Mouse (Mus musculus): ENCODE measurements at regions not wholly inside any gene's neighbourhood (a gene's known extent, or its start where the extent isn't known, plus 50 kb on each side); places are given as distances from the start of the nearest gene placed in this dataset.

GRCm38 (mm10) chr2:166400304-166400703, 244.8 kb upstream of the Sulf2 start:
- no peak overlapping the region for H3K4me2 ChIP-seq (ENCODE audit: low read depth)
- H3K4me3 ChIP-seq (ENCODE audit: low read depth, low read length), result no peak overlapping the region
- ATAC-seq (ENCODE audit: insufficient read depth, low FRiP score, low TSS enrichment) (no peak), DNase-seq (ENCODE audit: low spot score) (no peak)
- H3K36me3 ChIP-seq (ENCODE audit: control insufficient read depth, insufficient read depth, low read length), result no peaks in the 10 kb centered on the region
- 75% methylated on average over 10 of the region's 10 CpGs for WGBS
- H3K27me3 ChIP-seq (ENCODE audit: control insufficient read depth, insufficient read depth, low read length), result no peaks in the 10 kb centered on the region
- no peaks in the 10 kb centered on the region for H3K9me3 ChIP-seq (ENCODE audit: control insufficient read depth, low read length)
- H3K9ac ChIP-seq (ENCODE audit: low read length), result no peak overlapping the region
- H3K27ac ChIP-seq (ENCODE audit: low read depth, low read length), result no peak overlapping the region
- H3K4me1 ChIP-seq (ENCODE audit: control insufficient read depth, insufficient read depth, low read length), result peaks cover 10% of the 10 kb centered on the region; the same call in 1 of the 2 replicates

- no peaks in the 10 kb centered on the region for H3K27me3 ChIP-seq (ENCODE audit: control insufficient read depth, insufficient read depth, low read length)
- H3K4me2 ChIP-seq (ENCODE audit: low read depth), result no peak overlapping the region
- no peaks in the 10 kb centered on the region for H3K9me3 ChIP-seq (ENCODE audit: control insufficient read depth, low read length)
- H3K4me3 ChIP-seq (ENCODE audit: low read depth, low read length), result no peak overlapping the region
- no peak overlapping the region for H3K27ac ChIP-seq (ENCODE audit: low read depth, low read length)
- H3K9ac ChIP-seq (ENCODE audit: low read length), result no peak overlapping the region
- H3K4me1 ChIP-seq (ENCODE audit: control insufficient read depth, insufficient read depth, low read length), result peaks cover 13% of the 10 kb centered on the region; the same call in 1 of the 2 replicates
- no peaks in the 10 kb centered on the region for H3K36me3 ChIP-seq (ENCODE audit: control insufficient read depth, insufficient read depth, low read length)
- DNase-seq (ENCODE audit: low spot score) (peak; percentile 42), ATAC-seq (ENCODE audit: insufficient read depth, low FRiP score, low TSS enrichment) (no peak)
- WGBS, result 26% methylated on average over 6 of the region's 6 CpGs
These were observed 243.8 kb upstream of the Sulf2 start for GRCm38 (mm10) chr2:166399140-166399830.

- DNase-seq (ENCODE audit: low spot score), result no peak
- no peak overlapping the region for H3K27ac ChIP-seq (ENCODE audit: low read depth, low read length)
- H3K9me3 ChIP-seq (ENCODE audit: control insufficient read depth, low read length), result no peaks in the 10 kb centered on the region
- H3K4me2 ChIP-seq (ENCODE audit: low read depth), result no peak overlapping the region
- H3K4me1 ChIP-seq (ENCODE audit: control insufficient read depth, insufficient read depth, low read length), result peaks cover 13% of the 10 kb centered on the region; the same call in 1 of the 2 replicates
- no peaks in the 10 kb centered on the region for H3K27me3 ChIP-seq (ENCODE audit: control insufficient read depth, insufficient read depth, low read length)
- no peak for ATAC-seq (ENCODE audit: insufficient read depth, low FRiP score, low TSS enrichment)
- H3K36me3 ChIP-seq (ENCODE audit: control insufficient read depth, insufficient read depth, low read length), result no peaks in the 10 kb centered on the region
- 57% methylated on average over 5 of the region's 5 CpGs for WGBS
- H3K9ac ChIP-seq (ENCODE audit: low read length), result no peak overlapping the region
- H3K4me3 ChIP-seq (ENCODE audit: low read depth, low read length), result no peak overlapping the region
These were observed 243.3 kb upstream of the Sulf2 start for GRCm38 (mm10) chr2:166398774-166399139.

GRCm38 (mm10) chr2:166398156-166398555, 242.7 kb upstream of the Sulf2 start:
- no peak overlapping the region for H3K27ac ChIP-seq (ENCODE audit: low read depth, low read length)
- H3K4me2 ChIP-seq (ENCODE audit: low read depth), result no peak overlapping the region
- no peak overlapping the region for H3K9ac ChIP-seq (ENCODE audit: low read length)
- DNase-seq (ENCODE audit: low spot score) (no peak), ATAC-seq (ENCODE audit: insufficient read depth, low FRiP score, low TSS enrichment) (no peak)
- H3K36me3 ChIP-seq (ENCODE audit: control insufficient read depth, insufficient read depth, low read length), result no peaks in the 10 kb centered on the region
- H3K9me3 ChIP-seq (ENCODE audit: control insufficient read depth, low read length), result no peaks in the 10 kb centered on the region
- peaks cover 13% of the 10 kb centered on the region; the same call in 1 of the 2 replicates for H3K4me1 ChIP-seq (ENCODE audit: control insufficient read depth, insufficient read depth, low read length)
- WGBS, result 89% methylated on average over 10 of the region's 10 CpGs
- H3K27me3 ChIP-seq (ENCODE audit: control insufficient read depth, insufficient read depth, low read length), result no peaks in the 10 kb centered on the region
- H3K4me3 ChIP-seq (ENCODE audit: low read depth, low read length), result no peak overlapping the region

GRCm38 (mm10) chr2:166394666-166395065, 239.2 kb upstream of the Sulf2 start:
- peak; percentile 72 for DNase-seq (ENCODE audit: low spot score)
- Histone ChIP-seq H3K9ac (ENCODE audit: low read length) (no peak overlapping the region), H3K4me2 (ENCODE audit: low read depth) (no peak overlapping the region), H3K4me1 (ENCODE audit: control insufficient read depth, insufficient read depth, low read length) (peaks cover 21% of the 10 kb centered on the region), H3K4me3 (ENCODE audit: low read depth, low read length) (no peak overlapping the region), H3K27me3 (ENCODE audit: control insufficient read depth, insufficient read depth, low read length) (no peaks in the 10 kb centered on the region), H3K9me3 (ENCODE audit: control insufficient read depth, low read length) (no peaks in the 10 kb centered on the region), H3K36me3 (ENCODE audit: control insufficient read depth, insufficient read depth, low read length) (no peaks in the 10 kb centered on the region), H3K27ac (ENCODE audit: low read depth, low read length) (no peak overlapping the region)
- WGBS, result 24% methylated on average over 13 of the region's 13 CpGs
- no peak for ATAC-seq (ENCODE audit: insufficient read depth, low FRiP score, low TSS enrichment)

- H3K4me1 ChIP-seq (ENCODE audit: control insufficient read depth, insufficient read depth, low read length), result peaks cover 28% of the 10 kb centered on the region
- H3K4me3 ChIP-seq (ENCODE audit: low read depth, low read length), result no peak overlapping the region
- no peaks in the 10 kb centered on the region for H3K36me3 ChIP-seq (ENCODE audit: control insufficient read depth, insufficient read depth, low read length)
- no peak for ATAC-seq (ENCODE audit: insufficient read depth, low FRiP score, low TSS enrichment)
- H3K27ac ChIP-seq (ENCODE audit: low read depth, low read length), result no peak overlapping the region
- H3K4me2 ChIP-seq (ENCODE audit: low read depth), result no peak overlapping the region
- 44% methylated on average over 5 of the region's 5 CpGs for WGBS
- H3K9ac ChIP-seq (ENCODE audit: low read length), result no peak overlapping the region
- H3K9me3 ChIP-seq (ENCODE audit: control insufficient read depth, low read length), result no peaks in the 10 kb centered on the region
- no peak for DNase-seq (ENCODE audit: low spot score)
- H3K27me3 ChIP-seq (ENCODE audit: control insufficient read depth, insufficient read depth, low read length), result no peaks in the 10 kb centered on the region
These were observed 235.7 kb upstream of the Sulf2 start for GRCm38 (mm10) chr2:166391176-166391575.

- WGBS, result 38% methylated on average over 6 of the region's 6 CpGs
- peaks cover 49% of the 10 kb centered on the region for H3K4me1 ChIP-seq (ENCODE audit: control insufficient read depth, insufficient read depth, low read length)
- no peak overlapping the region for H3K9ac ChIP-seq (ENCODE audit: low read length)
- DNase-seq (ENCODE audit: low spot score), result no peak
- no peak overlapping the region for H3K4me2 ChIP-seq (ENCODE audit: low read depth)
- H3K27ac ChIP-seq (ENCODE audit: low read depth, low read length), result no peak overlapping the region
- no peaks in the 10 kb centered on the region for H3K27me3 ChIP-seq (ENCODE audit: control insufficient read depth, insufficient read depth, low read length)
- no peaks in the 10 kb centered on the region for H3K36me3 ChIP-seq (ENCODE audit: control insufficient read depth, insufficient read depth, low read length)
- no peak for ATAC-seq (ENCODE audit: insufficient read depth, low FRiP score, low TSS enrichment)
- no peaks in the 10 kb centered on the region for H3K9me3 ChIP-seq (ENCODE audit: control insufficient read depth, low read length)
- no peak overlapping the region for H3K4me3 ChIP-seq (ENCODE audit: low read depth, low read length)
These were observed 232.6 kb upstream of the Sulf2 start for GRCm38 (mm10) chr2:166388050-166388449.

GRCm38 (mm10) chr2:166386817-166387216, 231.4 kb upstream of the Sulf2 start:
- no peak overlapping the region for H3K4me2 ChIP-seq (ENCODE audit: low read depth)
- DNase-seq (ENCODE audit: low spot score) (no peak), ATAC-seq (ENCODE audit: insufficient read depth, low FRiP score, low TSS enrichment) (no peak)
- H3K9me3 ChIP-seq (ENCODE audit: control insufficient read depth, low read length), result no peaks in the 10 kb centered on the region
- H3K27me3 ChIP-seq (ENCODE audit: control insufficient read depth, insufficient read depth, low read length), result no peaks in the 10 kb centered on the region
- H3K4me1 ChIP-seq (ENCODE audit: control insufficient read depth, insufficient read depth, low read length), result peaks cover 51% of the 10 kb centered on the region
- no peak overlapping the region for H3K4me3 ChIP-seq (ENCODE audit: low read depth, low read length)
- H3K9ac ChIP-seq (ENCODE audit: low read length), result no peak overlapping the region
- 68% methylated on average over 5 of the region's 5 CpGs for WGBS
- H3K36me3 ChIP-seq (ENCODE audit: control insufficient read depth, insufficient read depth, low read length), result no peaks in the 10 kb centered on the region
- no peak overlapping the region for H3K27ac ChIP-seq (ENCODE audit: low read depth, low read length)

- H3K4me3 ChIP-seq (ENCODE audit: low read depth, low read length), result no peak overlapping the region
- H3K27me3 ChIP-seq (ENCODE audit: control insufficient read depth, insufficient read depth, low read length), result no peaks in the 10 kb centered on the region
- peak overlapping the region; percentile 45 for H3K27ac ChIP-seq (ENCODE audit: low read depth, low read length)
- no peaks in the 10 kb centered on the region for H3K9me3 ChIP-seq (ENCODE audit: control insufficient read depth, low read length)
- H3K36me3 ChIP-seq (ENCODE audit: control insufficient read depth, insufficient read depth, low read length), result no peaks in the 10 kb centered on the region
- no peak overlapping the region for H3K4me2 ChIP-seq (ENCODE audit: low read depth)
- WGBS, result 26% methylated on average over 6 of the region's 6 CpGs
- H3K4me1 ChIP-seq (ENCODE audit: control insufficient read depth, insufficient read depth, low read length), result peaks cover 42% of the 10 kb centered on the region
- H3K9ac ChIP-seq (ENCODE audit: low read length), result no peak overlapping the region
- ATAC-seq (ENCODE audit: insufficient read depth, low FRiP score, low TSS enrichment), result peak; percentile 84
- peak; percentile 70 for DNase-seq (ENCODE audit: low spot score)
These were observed 229.1 kb upstream of the Sulf2 start for GRCm38 (mm10) chr2:166384583-166384982.
